Mouse (Mus musculus) hindbrain, postnatal 0 days (tissue): ENCODE data around the gene Rnase12. TPM values are rescaled to one million over a fixed set of nuclear protein-coding genes. Genes with fewer than 3 reads are reported as not detected.

Experiments used
- ATAC-seq: fragments of 200-750 bp; cut with Nextera tagmentation; 2 replicates; pipeline ENCODE4 v1.8.0; 2017; ENCODE audit warnings: mild to moderate bottlenecking, moderate TSS enrichment, moderate library complexity
- DNase-seq: peaks from one replicate; pipeline ENCODE4 v3.0.0-alpha.2; 2015; ENCODE audit warnings: low spot score
- H3K27ac ChIP-seq: fragments of 300-500 bp; sonication (generic); 2 replicates; pipeline ENCODE4 v1.5.1; 2014; ENCODE audit warnings: mild to moderate bottlenecking
- H3K27me3 ChIP-seq: fragments of 300-500 bp; sonication (generic); 2 replicates; pipeline ENCODE4 v1.6.1; 2014; ENCODE audit warnings: low read length, mixed read lengths; ENCODE audit not compliant: insufficient read depth
- H3K36me3 ChIP-seq: fragments of 300-500 bp; sonication (generic); 2 replicates; pipeline ENCODE4 v1.6.1; 2014; ENCODE audit warnings: low read length, mixed read lengths; ENCODE audit not compliant: insufficient read depth
- H3K4me1 ChIP-seq: fragments of 300-500 bp; sonication (generic); 2 replicates; pipeline ENCODE4 v1.6.1; 2014; ENCODE audit warnings: antibody characterized with exemption, low read length, mixed read lengths; ENCODE audit not compliant: insufficient read depth
- H3K4me2 ChIP-seq: fragments of 300-500 bp; sonication (generic); 2 replicates; pipeline ENCODE4 v1.6.1; 2014; ENCODE audit warnings: low read depth, mild to moderate bottlenecking, low read length, moderate library complexity, mixed read lengths
- H3K4me3 ChIP-seq: fragments of 300-500 bp; sonication (generic); 2 replicates; pipeline ENCODE4 v1.5.1; 2014; ENCODE audit warnings: low read length
- H3K9ac ChIP-seq: fragments of 300-500 bp; sonication (generic); replicated peaks from 2 replicates; pipeline ENCODE4 v1.6.1; 2014; ENCODE audit warnings: mild to moderate bottlenecking, low read length, moderate library complexity, mixed read lengths
- H3K9me3 ChIP-seq: fragments of 300-500 bp; sonication (generic); 2 replicates; pipeline ENCODE4 v1.6.1; 2016; ENCODE audit warnings: low read length, mixed read lengths
- CTCF ChIP-seq: IDR thresholded peaks from 2 replicates; pipeline ENCODE4 v1.5.1; 2016; ENCODE audit warnings: antibody characterized with exemption, control low read depth, low read depth
- WGBS: fragments of 180-500 bp; shearing (Covaris S2); extraction: QIAGEN DNeasy Blood & Tissue Kit; methylation state at CpG from one replicate; pipeline ENCODE4 v1.1.7; 2014; 5-methylcytosine and 5-hydroxymethylcytosine counted together
- polyA plus RNA-seq: library from polyadenylated mRNA; unstranded; fragments of >200 nt; fragmentation: Nextera tagmentation; extraction: Ambion mirVana; gene quantifications from 2 replicates; pipeline ENCODE4 v1.2.1, GENCODE M21; 2015
- total RNA-seq: library from RNA; depleted of rRNA; stranded (reverse); fragments of >200 nt; gene quantifications from 2 replicates; pipeline ENCODE4 v1.2.3, GENCODE M21; 2014

Gene Rnase12
- total and polyA plus RNA-seq, 2 experiments from 2014 or later = 0.29 TPM; not detected in 1

GRCm38 (mm10) chr14:51090077-51090781, 32.8 kb upstream of the Rnase12 start:
- H3K4me1 ChIP-seq = no peaks in the 10 kb centered on the region
- H3K27me3 ChIP-seq = no peaks in the 10 kb centered on the region
- peak; percentile 90 for DNase-seq
- ATAC-seq = peak; percentile 61
- no peaks in the 10 kb centered on the region for H3K9me3 ChIP-seq
- peak overlapping the region; percentile 75 for H3K4me2 ChIP-seq
- under 1% methylated on average over 27 of the region's 27 CpGs for WGBS
- TF ChIP-seq CTCF = no peak
- no peaks in the 10 kb centered on the region for H3K36me3 ChIP-seq
- peak overlapping the region; percentile 63 for H3K4me3 ChIP-seq
- H3K9ac ChIP-seq = peak overlapping the region; percentile 60
- H3K27ac ChIP-seq = peak overlapping the region; percentile 84

GRCm38 (mm10) chr14:51089674-51090076, 32.2 kb upstream of the Rnase12 start:
- Histone ChIP-seq H3K4me1 (no peaks in the 10 kb centered on the region), H3K27me3 (no peaks in the 10 kb centered on the region), H3K36me3 (no peaks in the 10 kb centered on the region), H3K27ac (peak overlapping the region; percentile 84), H3K4me2 (peak overlapping the region; percentile 75), H3K4me3 (peak overlapping the region; percentile 63), H3K9ac (peak overlapping the region; percentile 35), H3K9me3 (no peaks in the 10 kb centered on the region)
- no peak for DNase-seq
- no peak for ATAC-seq
- TF ChIP-seq CTCF = no peak
- under 1% methylated on average over 15 of the region's 15 CpGs for WGBS

- peak overlapping the region; percentile 84 for H3K27ac ChIP-seq
- peak overlapping the region; percentile 63 for H3K4me3 ChIP-seq
- no peaks in the 10 kb centered on the region for H3K27me3 ChIP-seq
- no peaks in the 10 kb centered on the region for H3K36me3 ChIP-seq
- no peaks in the 10 kb centered on the region for H3K9me3 ChIP-seq
- ATAC-seq (peak; percentile 93), DNase-seq (peak; percentile 97)
- peak overlapping the region; percentile 55 for H3K9ac ChIP-seq
- under 1% methylated on average over 34 of the region's 34 CpGs for WGBS
- peak overlapping the region; percentile 75 for H3K4me2 ChIP-seq
- no peaks in the 10 kb centered on the region for H3K4me1 ChIP-seq
- no peak for TF ChIP-seq CTCF
These were observed 31.7 kb upstream of the Rnase12 start for GRCm38 (mm10) chr14:51088970-51089673.

- Histone ChIP-seq H3K9ac (peak overlapping the region; percentile 55), H3K4me1 (no peaks in the 10 kb centered on the region), H3K4me3 (peak overlapping the region; percentile 63), H3K36me3 (no peaks in the 10 kb centered on the region), H3K9me3 (no peaks in the 10 kb centered on the region), H3K27me3 (no peaks in the 10 kb centered on the region), H3K27ac (peak overlapping the region; percentile 84; the same call in 1 of the 2 replicates), H3K4me2 (peak overlapping the region; percentile 75)
- ATAC-seq = peak; percentile 30
- WGBS = under 1% methylated on average over 23 of the region's 23 CpGs
- DNase-seq = peak; percentile 84
- TF ChIP-seq CTCF = no peak
These were observed 30.9 kb upstream of the Rnase12 start for GRCm38 (mm10) chr14:51088166-51088969.

- peak overlapping the region; percentile 63 for H3K4me3 ChIP-seq
- no peak for TF ChIP-seq CTCF
- no peak for ATAC-seq
- H3K27ac ChIP-seq = peak overlapping the region; percentile 84; the same call in 1 of the 2 replicates
- H3K4me1 ChIP-seq = no peaks in the 10 kb centered on the region
- no peak overlapping the region; the same call in 1 of the 2 replicates for H3K9ac ChIP-seq
- peak; percentile 39 for DNase-seq
- no peaks in the 10 kb centered on the region for H3K27me3 ChIP-seq
- H3K4me2 ChIP-seq = peak overlapping the region; percentile 75
- WGBS = 11% methylated on average over 9 of the region's 9 CpGs
- no peaks in the 10 kb centered on the region for H3K36me3 ChIP-seq
- no peaks in the 10 kb centered on the region for H3K9me3 ChIP-seq
These were observed 30.3 kb upstream of the Rnase12 start for GRCm38 (mm10) chr14:51087762-51088161.

GRCm38 (mm10) chr14:51085911-51086310, 28.4 kb upstream of the Rnase12 start:
- H3K9ac ChIP-seq = no peak overlapping the region
- H3K4me3 ChIP-seq = no peak overlapping the region
- ATAC-seq = no peak
- no peaks in the 10 kb centered on the region for H3K4me1 ChIP-seq
- 89% methylated on average over 4 of the region's 4 CpGs for WGBS
- no peaks in the 10 kb centered on the region for H3K27me3 ChIP-seq
- TF ChIP-seq CTCF = no peak
- H3K27ac ChIP-seq = no peak overlapping the region
- no peak overlapping the region for H3K4me2 ChIP-seq
- DNase-seq = no peak
- H3K9me3 ChIP-seq = no peaks in the 10 kb centered on the region
- H3K36me3 ChIP-seq = no peaks in the 10 kb centered on the region
